Mouse (Mus musculus) adrenal gland, adult 18-20 months (tissue): ENCODE data around the gene Spi1. TPM values are rescaled to one million over a fixed set of nuclear protein-coding genes. Genes with fewer than 3 reads are reported as not detected.

Experiments
- DNase-seq, 2 experiments: peaks; one replicate each; pipeline ENCODE4 v3.0.0; 2021 to 2022; ENCODE audit warnings: low spot score in 2 of 2
- total RNA-seq, 2 experiments: library from RNA; stranded (reverse); gene quantifications; 1 replicate in 1 of 2; 2 replicates in 1 of 2; pipeline ENCODE4 v1.2.3; 2021

Gene Spi1
- total RNA-seq, 2 experiments from 2014 or later = 5.3 to 9.9 TPM

DNA sequence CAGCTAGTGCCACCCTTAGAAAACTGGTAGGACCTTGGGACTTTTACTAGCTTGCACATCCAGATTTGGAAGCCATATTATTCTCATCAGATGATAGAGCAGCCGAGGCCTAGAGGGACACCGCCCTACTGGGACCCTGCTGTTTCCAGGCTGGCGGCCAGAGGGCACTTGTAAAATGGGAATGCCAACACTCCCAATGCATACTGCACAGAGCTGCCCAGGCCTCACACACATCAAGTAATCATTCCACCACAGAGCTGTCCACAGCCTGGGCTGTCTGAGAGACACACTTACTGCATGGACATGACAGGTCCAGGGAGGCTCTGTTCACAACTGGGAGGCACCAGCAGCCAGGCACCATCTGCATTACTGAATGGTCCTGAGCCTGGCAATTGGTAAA is 15.7 kb upstream of the Spi1 start:
- DNase-seq = no peak

DNA sequence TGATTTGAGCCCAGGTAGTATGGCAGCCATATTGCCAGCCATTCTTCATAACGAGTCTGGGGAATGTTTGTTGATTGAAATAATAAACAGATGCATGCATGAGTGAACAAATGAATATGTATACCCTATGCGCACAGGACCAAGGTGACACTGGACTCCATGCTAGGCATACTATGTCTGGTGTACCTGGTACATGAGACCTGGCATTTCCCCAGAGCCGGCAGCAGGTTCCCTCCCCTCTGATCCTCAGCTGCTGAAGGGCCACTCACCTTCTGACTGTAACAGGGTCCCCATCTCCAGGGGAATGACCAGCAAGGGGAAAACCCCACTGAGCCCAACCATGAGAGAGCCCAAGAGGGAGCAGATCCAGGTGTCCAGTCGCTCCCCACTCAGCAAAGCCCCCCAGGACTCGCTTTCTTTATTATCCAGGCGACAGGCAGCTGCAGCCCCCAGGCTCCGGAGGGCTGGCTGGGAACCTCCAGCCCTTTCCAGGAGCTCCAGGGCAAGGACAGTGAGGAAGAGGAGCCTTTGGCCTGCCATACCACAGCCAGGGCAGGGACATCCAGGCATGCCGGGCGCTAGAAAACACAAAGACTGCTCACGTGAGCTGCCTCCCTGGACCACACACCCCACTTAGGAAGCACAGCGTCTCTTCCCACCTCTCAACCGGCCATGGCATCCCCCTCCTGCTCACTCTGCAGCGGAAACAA is 13.9 kb upstream of the Spi1 start:
- no peak for DNase-seq

DNA sequence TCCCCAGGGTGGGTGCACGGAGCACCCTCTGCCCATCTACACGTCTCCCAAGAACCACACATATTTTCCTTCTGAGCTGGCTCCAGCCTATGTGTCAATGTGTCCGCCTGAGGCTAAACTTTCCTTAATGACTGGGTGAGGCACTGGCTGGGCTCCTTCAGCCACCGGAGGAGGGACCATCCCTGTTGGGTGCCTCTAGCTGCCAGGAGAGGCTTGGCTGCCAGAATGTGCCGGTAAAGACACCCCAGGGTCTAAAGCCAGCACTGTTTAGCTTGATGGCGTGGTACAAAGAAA is 13.4 kb upstream of the Spi1 start:
- no peak for DNase-seq

DNA sequence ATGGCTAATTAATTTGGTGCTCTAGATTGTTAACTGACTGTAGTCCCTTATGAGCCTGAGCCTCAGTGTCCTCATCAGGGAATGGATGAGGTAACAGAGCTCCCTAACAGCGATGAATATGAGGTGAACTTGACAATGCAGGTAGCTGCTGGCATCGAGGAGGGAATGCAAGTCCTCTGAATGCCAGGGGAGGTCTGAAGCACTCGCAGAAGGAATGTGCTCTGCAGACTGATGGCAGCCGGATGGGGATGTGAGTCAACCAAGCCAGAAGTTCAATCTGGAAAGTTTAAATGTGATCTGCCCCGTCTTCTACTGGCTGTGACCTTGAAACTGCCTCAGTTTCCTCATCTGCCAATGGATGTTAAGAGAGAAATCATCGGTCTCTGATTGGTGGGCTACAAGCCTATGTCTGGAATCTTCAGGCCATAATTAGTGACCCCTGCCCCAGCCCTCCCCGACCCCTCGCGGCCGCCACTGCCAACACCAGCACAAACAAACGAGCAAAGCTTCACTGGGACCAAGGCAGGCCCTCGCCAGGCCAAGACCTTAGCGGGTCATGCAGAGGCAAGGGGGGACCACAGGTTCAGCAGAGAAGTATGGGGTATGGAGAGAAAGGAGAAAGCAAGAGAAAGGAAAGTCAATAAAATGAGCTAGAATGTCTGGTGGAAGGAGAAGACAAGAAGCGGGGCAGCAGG is 12.7 kb upstream of the Spi1 start:
- no peak for DNase-seq

DNA sequence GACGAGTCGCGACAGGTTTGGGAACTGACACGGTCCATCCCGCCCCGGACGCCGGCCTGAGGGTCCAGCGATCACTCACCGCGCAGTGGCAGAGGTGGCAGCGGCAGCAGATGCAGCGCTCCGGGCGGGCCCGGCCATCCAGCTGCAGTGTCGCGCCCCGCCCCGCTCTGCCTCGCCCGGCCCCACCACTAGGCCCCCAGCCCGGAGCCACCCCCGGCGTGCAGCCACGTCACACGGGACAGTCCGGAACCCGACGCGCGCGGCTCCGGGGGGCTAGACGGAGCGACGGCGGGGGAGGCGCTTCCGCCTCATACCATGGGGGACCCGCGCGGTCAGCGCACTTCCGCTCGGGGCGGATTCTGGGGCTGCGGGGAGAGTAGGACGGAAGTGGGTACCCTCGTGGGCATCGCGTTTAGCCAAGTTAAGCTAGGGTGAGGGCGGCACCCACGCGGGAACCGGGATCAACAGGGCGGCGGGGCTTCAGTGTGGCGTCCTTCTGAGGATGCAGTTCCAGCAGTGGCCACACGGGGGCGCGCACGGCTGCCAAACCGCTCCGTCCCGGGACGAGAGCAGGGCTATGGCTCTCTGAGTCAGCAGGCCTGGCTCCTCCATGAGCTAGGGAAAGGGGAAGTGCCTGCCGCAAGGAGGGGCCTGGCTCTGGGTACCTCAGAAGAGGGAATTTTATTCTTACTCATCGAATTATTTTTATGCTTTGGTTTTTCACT is 12.0 kb upstream of the Spi1 start, which contains the start of gene Slc39a13:
Slc39a13 (minus strand) TSS at position 342 of the 725 bp plus-strand sequence.
- peak; percentile 98 to 99 for DNase-seq

DNA sequence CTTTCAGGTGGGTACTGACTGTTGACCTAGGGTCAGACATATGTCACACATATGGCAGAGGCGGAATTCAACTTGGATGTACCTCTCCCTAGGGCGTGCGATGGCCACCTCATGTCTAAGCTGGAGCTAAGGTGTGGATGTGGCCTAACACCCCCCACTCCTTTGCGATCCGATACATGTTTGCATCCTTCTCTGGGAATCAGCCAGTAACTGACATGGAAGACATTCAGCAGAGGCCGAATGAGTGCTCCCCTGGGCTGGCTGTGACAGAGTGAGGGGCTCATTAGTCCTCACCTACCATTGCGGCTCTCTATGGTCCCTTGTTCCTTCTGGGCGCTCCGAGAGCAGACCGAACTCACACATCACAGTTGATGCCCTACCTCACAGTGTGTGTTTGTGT is 11.1 kb upstream of the Spi1 start:
- DNase-seq = no peak

DNA sequence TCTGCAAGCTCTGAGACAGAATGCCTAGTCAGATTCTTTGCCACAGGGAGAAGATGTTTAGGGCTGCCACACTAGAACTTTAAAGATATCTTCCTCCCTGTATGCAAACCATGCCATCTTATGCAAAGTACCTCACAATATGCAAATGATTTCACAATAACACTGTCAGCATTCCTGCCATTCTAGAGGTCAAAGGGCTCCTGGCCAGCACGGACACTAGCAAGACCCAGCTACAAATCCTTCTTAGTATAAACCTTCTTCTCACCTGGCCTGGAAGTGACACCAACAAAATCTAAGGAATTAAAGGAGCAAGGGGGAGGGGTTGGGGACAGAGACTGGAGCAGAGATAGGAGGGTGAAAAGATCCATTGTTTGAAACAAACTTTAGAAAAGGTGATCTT is 10.1 kb upstream of the Spi1 start:
- no peak for DNase-seq

DNA sequence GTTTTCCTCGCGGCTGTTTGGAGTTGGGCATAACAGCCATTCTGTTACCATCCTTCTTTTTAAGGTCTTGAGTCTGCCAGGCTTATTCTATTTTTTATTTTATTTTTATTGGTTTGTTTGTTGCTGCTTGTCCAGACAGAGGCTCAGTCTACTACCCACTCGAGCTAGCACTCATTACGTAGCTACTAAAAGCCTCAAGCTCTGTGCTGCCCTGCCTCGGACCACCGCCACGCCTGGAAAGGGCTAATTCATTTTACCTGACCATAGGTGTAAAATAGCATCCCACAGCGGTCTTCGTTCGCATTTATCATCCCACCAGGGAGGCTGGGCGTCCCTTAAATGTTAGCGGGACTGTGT is 4.3 kb upstream of the Spi1 start:
- no peak for DNase-seq

DNA sequence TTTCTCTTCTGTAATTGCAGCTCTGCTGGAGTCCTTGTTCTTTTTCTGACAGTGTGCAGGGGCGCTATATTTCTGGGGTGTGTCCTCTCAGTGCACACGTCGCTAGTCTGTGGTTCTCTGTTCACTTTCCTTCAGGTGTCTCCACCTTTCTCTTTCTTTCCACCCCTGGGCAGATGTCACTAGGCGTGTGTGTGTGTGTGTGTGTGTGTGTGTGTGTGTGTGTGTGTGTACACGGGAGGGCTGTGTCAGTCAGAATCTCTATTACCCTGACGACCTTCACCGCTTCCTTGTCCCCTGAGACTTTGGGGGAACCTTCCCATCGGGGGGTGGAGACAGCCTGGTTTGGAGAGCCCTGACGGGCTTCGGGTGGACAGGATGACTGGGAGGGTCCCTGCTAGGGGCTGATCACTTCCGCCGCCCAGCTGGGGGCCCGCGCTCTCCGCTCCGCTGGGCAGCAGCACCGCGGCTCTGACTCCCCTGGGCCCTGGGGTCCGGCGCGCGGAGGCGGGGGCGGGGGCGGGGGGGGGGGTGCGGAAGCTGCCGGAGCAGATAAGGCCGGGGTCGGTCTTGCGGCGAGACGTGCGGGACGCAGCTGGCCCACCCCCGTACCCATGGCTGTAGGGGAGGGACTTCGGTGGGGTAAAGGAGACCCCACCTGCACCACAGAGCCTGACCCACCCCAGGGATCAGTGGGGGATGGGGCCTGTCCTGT is 3.7 kb upstream of the Spi1 start:
- DNase-seq = no peak

DNA sequence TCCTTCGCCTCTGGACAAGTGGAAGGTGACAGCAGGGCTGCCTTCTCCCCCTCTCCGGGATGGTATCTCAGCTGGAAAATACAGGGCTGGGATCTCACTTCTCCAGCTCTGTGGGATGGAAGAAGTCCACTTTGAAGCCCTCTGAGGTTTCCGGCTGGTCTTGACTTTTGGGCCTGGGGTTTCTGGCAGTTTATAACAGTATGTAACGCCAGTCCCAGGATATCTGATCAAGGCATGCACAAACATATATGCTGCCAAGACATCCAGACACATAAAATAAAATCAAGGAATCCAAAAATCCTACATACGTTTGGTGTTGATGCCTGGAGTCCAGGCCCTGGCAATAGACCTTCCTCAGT is 3.2 kb upstream of the Spi1 start:
- DNase-seq = no peak

DNA sequence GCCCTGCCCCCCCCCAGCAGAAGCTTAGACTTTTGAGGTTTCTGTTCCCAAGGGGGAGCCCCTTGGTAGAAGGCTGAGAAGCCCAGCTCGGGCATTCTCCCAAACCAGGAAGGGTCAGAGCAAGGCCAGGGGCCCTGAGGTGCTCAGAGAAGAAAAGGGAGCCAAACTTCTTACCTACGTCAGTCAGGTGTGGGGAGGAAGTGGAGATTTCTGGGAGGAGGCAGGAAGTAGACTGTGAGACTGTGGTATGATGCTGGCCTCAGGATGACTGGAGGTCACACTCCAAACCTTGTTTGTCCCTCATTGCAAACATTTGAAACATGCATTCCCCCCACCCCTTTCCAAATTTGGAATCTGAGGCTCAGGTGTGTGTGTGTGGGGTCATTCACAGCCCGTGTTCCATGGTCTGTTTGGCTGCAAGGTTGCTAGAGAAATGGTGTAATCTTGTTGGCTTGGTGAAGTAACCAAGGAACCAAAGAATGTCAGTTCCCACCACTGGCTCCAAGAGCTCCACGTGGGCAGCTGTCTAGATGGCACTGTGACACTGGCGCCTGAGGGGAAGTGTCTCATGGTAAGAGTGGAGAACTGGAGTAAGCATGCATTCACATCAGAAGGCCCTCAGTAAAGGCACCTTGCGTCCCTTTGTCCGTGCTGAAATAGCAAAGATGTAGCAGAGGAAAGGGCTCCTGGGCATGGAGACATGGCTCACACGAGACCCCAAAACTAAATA is 1.2 kb upstream of the Spi1 start:
- no peak for DNase-seq

DNA sequence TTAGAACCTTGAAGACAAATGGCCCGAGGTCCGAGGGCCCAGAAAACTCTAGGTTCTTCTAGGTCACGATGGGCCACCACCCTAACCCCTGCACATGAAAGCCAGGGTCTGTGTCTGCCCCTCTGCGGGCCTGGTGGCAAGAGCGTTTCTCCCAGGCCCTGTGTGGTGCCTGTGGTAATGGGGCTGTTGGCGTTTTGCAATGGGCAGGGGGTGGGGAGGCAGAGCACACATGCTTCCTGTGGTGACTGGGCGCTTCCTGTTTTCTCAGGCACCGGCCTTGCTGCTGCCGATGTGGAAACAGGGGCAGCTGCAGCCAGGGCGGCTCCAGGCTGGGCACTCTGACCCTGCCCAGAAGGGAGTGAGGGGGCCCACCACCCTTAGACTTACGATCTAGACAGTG is 654 bp downstream of the Spi1 start:
- peak in 1 of 2 experiments; percentile 45 for DNase-seq

DNA sequence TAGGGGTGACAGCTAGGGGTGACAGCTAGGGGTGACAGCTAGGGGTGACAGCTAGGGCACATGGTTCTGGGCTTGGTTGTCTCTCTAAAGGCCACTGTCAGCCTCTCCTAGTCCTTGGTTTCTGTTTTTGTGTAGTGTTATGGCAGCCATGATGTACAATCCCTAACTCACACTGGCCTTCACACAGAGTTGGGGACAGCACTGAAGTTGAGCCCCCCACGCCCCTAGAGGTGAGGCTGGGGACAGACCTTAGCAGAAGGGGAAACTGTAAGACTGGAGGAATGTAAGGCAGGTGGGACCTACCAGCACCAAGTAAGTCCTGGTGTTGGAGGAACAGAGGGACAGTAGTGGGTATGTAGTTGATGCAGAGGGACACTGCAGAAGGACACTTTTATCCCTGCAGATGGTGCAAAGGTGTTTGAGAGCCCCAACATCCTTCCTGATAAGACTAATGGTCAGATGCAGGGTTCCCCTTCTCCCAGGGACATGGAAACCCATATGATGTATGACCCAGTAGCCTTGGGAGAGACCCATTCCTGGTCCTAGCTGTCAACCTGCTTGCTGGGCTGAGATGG is 1.3 kb downstream of the Spi1 start:
- DNase-seq = no peak

DNA sequence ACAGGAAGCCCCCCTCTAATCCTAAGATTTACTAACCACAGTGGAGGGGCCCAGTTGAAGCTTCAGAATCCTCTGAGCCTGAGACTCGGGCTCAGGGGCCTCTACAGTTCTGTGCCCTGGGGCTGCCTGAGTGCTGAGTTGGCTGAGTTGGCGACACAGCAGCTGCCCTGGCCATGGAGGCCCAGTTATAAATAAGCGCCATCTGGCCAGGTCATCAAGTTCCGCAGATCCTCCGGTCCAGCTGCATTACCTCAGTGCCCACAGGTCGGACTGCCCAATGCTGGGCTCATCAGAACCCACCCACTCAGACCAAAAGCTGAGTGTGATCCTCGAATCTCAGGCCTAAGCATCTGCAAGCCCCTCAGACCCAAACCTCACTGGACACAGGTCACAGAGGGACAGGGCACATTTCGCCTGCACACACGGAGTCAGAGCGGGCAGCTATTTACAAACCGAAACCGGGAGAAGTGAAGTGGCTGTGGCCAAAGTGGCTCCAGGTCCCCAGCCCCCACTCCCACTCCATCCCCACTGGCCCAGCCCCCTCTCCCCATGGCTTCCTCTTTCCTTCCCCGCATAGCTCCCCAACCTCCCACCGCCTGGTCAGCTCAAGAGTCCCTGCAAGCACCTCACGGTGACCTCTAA is 2.1 kb downstream of the Spi1 start:
- DNase-seq = no peak

DNA sequence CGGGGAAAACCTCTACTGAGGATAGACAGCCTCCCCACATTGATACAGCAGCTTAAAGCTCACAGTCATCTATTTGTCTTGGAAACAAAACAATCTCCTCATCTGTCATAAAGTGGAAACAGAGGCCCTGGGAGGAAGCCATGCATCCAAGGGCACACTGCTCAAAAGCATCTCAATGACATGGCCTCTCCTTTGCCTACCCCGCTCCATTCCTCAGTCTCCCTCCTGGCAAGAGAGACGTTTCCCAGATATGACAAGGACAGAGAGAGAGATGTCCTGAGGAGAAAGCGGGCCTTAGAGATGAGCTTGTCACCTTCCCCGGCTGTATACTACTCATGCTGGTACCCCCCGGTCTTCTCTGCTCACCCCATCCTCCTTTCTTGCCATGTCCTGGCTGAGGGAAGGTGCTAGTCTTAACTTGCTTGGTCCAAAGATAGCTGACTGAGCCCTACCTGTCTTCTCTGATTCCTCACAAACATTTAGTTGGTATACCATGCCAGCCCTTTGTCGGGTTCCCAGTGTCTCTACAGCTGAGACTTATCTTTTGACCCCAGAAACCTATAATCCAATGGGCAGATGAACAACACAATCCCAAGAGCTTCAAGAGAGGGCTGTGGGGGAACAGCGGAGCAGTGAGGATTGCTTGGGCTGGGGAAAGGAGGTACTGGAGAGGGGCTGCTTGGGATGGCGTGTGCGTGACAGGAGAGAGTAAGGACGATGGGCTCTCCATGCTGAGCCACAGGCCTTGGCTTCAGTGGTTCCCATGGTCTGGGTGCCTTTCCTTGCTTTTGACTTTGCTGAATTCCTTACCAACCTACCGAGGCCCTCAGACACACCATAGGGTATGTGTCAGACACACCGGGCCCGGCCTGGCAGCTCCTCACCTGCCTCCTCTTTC is 3.6 kb downstream of the Spi1 start:
- no peak for DNase-seq

DNA sequence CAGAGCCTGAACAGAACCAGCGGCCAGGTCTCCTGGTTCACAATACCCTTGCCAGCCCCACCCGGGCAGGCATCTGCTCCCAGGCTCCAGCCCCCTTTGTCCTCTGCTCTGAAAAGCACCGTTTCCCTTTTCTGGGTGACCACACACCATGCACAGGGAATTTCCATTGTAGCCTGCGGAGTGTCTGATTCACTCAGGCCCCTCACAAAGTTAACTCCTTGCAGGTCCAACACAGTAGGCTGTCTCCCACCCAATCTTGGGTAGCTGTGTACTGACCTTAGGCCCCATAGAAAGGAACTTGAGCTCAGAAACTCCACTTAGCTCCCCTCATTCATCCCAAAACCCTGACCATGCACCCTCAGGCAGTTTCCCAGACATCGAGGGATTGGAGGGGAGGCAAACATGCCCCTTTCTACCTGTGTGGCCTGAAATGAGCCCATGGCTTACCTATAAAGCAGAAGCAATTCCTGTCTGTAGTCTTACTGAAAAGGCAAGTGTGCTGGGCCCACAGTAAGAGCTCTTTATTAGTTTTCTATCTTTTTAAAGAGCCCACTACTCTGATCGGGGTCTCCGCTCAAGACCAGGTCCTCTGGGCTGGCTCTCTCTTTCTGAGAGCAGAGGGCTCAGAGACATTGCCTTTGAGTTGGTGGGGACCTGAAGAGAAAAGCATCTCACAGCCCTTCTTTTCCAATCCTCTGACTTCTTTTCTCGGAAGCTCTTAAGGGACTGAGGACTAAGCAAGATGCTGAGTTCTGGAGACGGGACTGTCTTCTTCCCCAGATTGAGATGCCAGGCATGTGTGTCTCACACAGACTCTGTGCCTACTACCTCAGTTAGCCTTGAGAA is 4.4 kb downstream of the Spi1 start:
- DNase-seq = no peak

DNA sequence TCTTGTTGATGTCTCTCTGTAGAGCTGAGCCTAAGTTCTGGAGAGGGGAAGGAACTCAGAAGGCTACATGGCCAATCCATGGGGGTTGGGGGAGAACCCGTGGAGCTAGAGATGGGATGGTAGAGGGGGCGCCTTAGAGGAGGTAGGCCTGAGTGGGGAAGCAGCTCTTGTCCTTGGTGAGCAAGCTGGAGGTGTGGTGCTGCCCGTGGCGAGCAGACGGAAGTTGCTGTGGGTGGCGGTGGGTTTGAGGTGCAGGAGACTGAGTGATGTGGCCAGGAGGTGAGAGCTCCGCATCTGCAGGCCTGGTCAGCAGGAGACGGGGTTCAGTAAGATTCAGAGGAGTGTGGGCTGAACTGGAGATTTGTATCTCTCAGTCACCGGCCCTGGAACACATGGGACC is 5.3 kb downstream of the Spi1 start:
- no peak for DNase-seq

DNA sequence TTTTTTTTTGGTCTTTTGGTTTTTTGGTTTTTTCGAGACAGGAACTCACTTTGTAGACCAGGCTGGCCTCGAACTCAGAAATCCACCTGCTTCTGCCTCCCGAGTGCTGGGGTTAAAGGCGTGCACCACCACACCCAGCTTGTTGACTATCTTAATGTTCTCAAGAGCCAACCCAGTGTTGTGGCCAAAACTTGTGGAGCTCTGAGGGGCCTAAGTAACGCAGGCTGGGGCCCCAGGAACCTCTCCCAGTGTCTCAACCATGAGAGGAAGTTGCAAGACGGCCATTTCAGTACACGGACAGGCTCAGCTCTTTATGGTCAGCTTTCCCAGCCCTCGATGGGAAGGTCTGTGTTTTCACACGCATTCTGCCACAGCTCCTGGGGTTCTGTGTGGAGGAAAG is 6.8 kb downstream of the Spi1 start:
- DNase-seq = no peak
